Mouse (Mus musculus): ENCODE results near the gene Tnc. TPM values are rescaled to one million over a fixed set of nuclear protein-coding genes. Genes with fewer than 3 reads are reported as not detected.

Gene Tnc
- polyA plus RNA-seq, 1 experiment from 2014 or later: 12.7 TPM

- H3K27me3 ChIP-seq (replicated peaks): peaks cover 10% of the 10 kb centered on the region; the same call in 1 of the 2 replicates
- H3K36me3 ChIP-seq: no peaks in the 10 kb centered on the region
- H3K27ac ChIP-seq (replicated peaks): no peak overlapping the region
- 65% methylated on average over 1 of the region's 1 CpGs for WGBS
- ATAC-seq (ENCODE audit: extremely low read depth, insufficient number of reproducible peaks, low FRiP score, low TSS enrichment): no peak
- no peak overlapping the region for H3K9ac ChIP-seq
- H3K4me3 ChIP-seq: no peak overlapping the region
- H3K4me2 ChIP-seq: no peak overlapping the region
- H3K4me1 ChIP-seq: peaks cover 22% of the 10 kb centered on the region
- H3K9me3 ChIP-seq: no peaks in the 10 kb centered on the region
These were observed 56.6 kb downstream of the Tnc start for GRCm38 (mm10) chr4:63990216-63990615.

DNA sequence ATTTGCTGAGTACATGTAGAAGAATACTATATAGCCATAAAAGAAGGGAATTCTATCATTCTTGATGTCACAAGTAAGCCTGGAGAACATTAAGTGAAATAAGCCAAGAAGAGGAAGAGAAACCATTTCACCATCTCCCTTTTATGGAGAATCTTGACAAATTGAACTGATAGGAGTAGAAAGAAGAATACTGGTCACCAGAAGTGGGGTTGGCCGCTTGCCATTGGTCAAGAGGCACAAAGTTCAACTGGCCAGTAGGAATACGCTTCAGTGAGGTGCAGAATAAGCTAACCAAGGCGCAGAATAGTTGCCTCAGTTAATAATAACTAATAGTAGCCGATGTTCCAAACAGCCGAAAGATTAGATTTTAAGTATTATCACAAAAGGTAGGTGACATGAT lies 58.7 kb downstream of the Tnc start:
- 85% methylated on average over 5 of the region's 5 CpGs for WGBS
- H3K9ac ChIP-seq: no peak overlapping the region
- H3K4me1 ChIP-seq: peaks cover 6% of the 10 kb centered on the region; the same call in 1 of the 2 replicates
- H3K9me3 ChIP-seq: no peaks in the 10 kb centered on the region
- no peaks in the 10 kb centered on the region for H3K36me3 ChIP-seq
- ATAC-seq (ENCODE audit: extremely low read depth, insufficient number of reproducible peaks, low FRiP score, low TSS enrichment): no peak
- no peak overlapping the region for H3K4me3 ChIP-seq
- 0 out of 2 replicates have a peak, but pooled peaks cover 5% of the 10 kb centered on the region for H3K27me3 ChIP-seq (replicated peaks)
- H3K4me2 ChIP-seq: no peak overlapping the region
- no peak overlapping the region for H3K27ac ChIP-seq (replicated peaks)

GRCm38 (mm10) chr4:63986576-63986975 lies 60.2 kb downstream of the Tnc start:
- H3K9me3 ChIP-seq: no peaks in the 10 kb centered on the region
- no peak for ATAC-seq (ENCODE audit: extremely low read depth, insufficient number of reproducible peaks, low FRiP score, low TSS enrichment)
- no peak overlapping the region for H3K4me3 ChIP-seq
- no peaks in the 10 kb centered on the region for H3K36me3 ChIP-seq
- H3K27ac ChIP-seq (replicated peaks): no peak overlapping the region
- 0 out of 2 replicates have a peak, but pooled peaks cover 5% of the 10 kb centered on the region for H3K27me3 ChIP-seq (replicated peaks)
- no peak overlapping the region for H3K9ac ChIP-seq
- no peak overlapping the region for H3K4me2 ChIP-seq
- H3K4me1 ChIP-seq: 0 out of 2 replicates have a peak, but pooled peaks cover 3% of the 10 kb centered on the region

GRCm38 (mm10) chr4:63983098-63983445 lies 63.7 kb downstream of the Tnc start:
- no peak overlapping the region for H3K4me3 ChIP-seq
- H3K36me3 ChIP-seq: no peaks in the 10 kb centered on the region
- 62% methylated on average over 8 of the region's 8 CpGs for WGBS
- no peaks in the 10 kb centered on the region for H3K27me3 ChIP-seq (replicated peaks)
- H3K9me3 ChIP-seq: no peaks in the 10 kb centered on the region
- no peak overlapping the region for H3K27ac ChIP-seq (replicated peaks)
- no peak for ATAC-seq (ENCODE audit: extremely low read depth, insufficient number of reproducible peaks, low FRiP score, low TSS enrichment)
- no peak overlapping the region for H3K4me2 ChIP-seq
- no peak overlapping the region for H3K9ac ChIP-seq
- H3K4me1 ChIP-seq: 0 out of 2 replicates have a peak, but pooled peaks cover 8% of the 10 kb centered on the region

DNA sequence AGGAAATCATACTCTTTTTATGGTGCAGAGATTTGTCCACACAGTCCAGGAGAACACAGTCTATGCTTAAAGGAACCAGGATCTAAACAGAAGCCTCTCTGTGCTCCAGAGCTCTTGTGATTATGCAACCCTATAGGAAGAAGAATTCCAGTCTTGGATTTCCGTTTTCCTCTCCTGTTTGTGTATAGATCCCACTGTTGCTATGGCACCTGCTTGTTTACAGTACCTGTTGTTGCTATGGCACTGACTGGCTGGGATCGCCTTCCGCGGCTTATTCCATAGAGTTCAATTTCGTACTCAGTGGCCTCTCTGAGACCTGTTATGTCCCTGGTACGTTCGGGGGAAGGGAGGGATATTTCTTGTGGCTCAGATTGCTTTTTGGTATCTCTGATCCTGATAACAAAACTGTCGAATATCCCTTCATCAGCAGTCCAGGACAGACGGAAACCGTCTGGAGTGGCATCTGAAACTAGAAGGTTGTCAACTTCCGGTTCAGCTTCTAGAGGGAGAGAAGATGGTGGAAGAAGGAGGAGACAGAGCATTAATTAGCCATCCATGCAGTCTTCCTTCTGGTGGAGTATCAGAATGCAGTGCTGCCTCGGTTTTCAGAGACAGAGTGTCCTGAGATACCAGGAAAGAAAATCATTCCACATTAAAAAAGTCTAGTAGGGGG lies 64.3 kb downstream of the Tnc start:
- H3K9me3 ChIP-seq: no peaks in the 10 kb centered on the region
- no peak for ATAC-seq (ENCODE audit: extremely low read depth, insufficient number of reproducible peaks, low FRiP score, low TSS enrichment)
- H3K9ac ChIP-seq: no peak overlapping the region
- WGBS: 63% methylated on average over 12 of the region's 12 CpGs
- no peaks in the 10 kb centered on the region for H3K36me3 ChIP-seq
- no peak overlapping the region for H3K4me3 ChIP-seq
- H3K27ac ChIP-seq (replicated peaks): no peak overlapping the region
- H3K27me3 ChIP-seq (replicated peaks): no peaks in the 10 kb centered on the region
- H3K4me1 ChIP-seq: 0 out of 2 replicates have a peak, but pooled peaks cover 8% of the 10 kb centered on the region
- H3K4me2 ChIP-seq: no peak overlapping the region

- Histone ChIP-seq H3K9me3 (no peaks in the 10 kb centered on the region), H3K4me2 (no peak overlapping the region), H3K9ac (no peak overlapping the region), H3K4me1 (0 out of 2 replicates have a peak, but pooled peaks cover 5% of the 10 kb centered on the region), H3K36me3 (no peaks in the 10 kb centered on the region), H3K4me3 (no peak overlapping the region), H3K27me3 (replicated peaks) (no peaks in the 10 kb centered on the region), H3K27ac (replicated peaks) (no peak overlapping the region)
- 57% methylated on average over 1 of the region's 1 CpGs for WGBS
- no peak for ATAC-seq (ENCODE audit: extremely low read depth, insufficient number of reproducible peaks, low FRiP score, low TSS enrichment)
These were observed 66.5 kb downstream of the Tnc start for GRCm38 (mm10) chr4:63980211-63980794.

DNA sequence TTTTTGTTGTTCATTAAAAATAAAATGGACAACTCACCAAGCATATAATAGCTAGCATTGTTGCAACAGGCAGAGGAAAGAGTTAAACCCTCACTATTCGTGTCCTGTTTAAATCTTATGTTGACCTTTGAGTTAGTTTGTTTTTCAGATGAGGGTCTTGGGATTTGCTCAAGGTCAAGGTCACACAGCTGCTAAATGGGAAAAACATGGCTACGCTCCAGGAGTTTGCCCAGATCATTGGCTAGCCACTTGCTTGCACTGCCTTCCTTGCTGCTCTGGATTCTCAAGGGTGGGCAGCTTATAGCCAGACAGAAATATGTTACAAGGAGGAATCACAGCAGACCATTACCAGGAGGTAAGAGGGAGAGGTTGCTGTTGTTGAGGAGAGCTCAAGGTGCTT lies 67.2 kb downstream of the Tnc start:
- no peak overlapping the region for H3K4me2 ChIP-seq
- ATAC-seq (ENCODE audit: extremely low read depth, insufficient number of reproducible peaks, low FRiP score, low TSS enrichment): no peak
- no peak overlapping the region for H3K9ac ChIP-seq
- H3K27ac ChIP-seq (replicated peaks): no peak overlapping the region
- no peak overlapping the region for H3K4me3 ChIP-seq
- no peaks in the 10 kb centered on the region for H3K27me3 ChIP-seq (replicated peaks)
- H3K4me1 ChIP-seq: 0 out of 2 replicates have a peak, but pooled peaks cover 5% of the 10 kb centered on the region
- H3K36me3 ChIP-seq: no peaks in the 10 kb centered on the region
- H3K9me3 ChIP-seq: no peaks in the 10 kb centered on the region
- 46% methylated on average over 2 of the region's 2 CpGs for WGBS

DNA sequence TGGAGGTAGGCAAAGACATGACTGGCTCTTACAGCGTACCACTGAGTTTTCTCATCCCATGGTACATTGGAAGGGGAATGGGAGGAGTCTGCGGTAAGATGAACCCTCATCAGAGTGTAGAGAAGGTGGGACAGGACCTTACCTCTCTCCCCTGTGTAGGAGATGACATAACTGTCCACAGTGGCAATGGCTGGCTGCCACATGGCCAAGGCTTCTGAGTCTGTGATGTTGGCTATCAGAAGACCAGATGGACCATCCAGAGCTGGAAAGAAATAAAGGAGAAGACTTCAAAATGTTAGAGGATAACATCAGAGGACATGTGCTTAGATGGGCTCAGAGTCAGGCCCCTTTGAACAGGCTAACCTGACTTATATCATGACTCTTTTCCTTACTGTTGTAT lies 74.3 kb downstream of the Tnc start:
- Histone ChIP-seq H3K27me3 (replicated peaks) (no peaks in the 10 kb centered on the region), H3K9me3 (no peaks in the 10 kb centered on the region), H3K4me2 (no peak overlapping the region), H3K9ac (no peak overlapping the region), H3K4me1 (no peaks in the 10 kb centered on the region), H3K36me3 (no peaks in the 10 kb centered on the region), H3K4me3 (no peak overlapping the region), H3K27ac (replicated peaks) (no peak overlapping the region)
- no peak for ATAC-seq (ENCODE audit: extremely low read depth, insufficient number of reproducible peaks, low FRiP score, low TSS enrichment)
- WGBS: 82% methylated on average over 2 of the region's 2 CpGs

GRCm38 (mm10) chr4:63971762-63972161 lies 75.1 kb downstream of the Tnc start:
- 64% methylated on average over 1 of the region's 1 CpGs for WGBS
- Histone ChIP-seq H3K36me3 (no peaks in the 10 kb centered on the region), H3K4me3 (no peak overlapping the region), H3K4me1 (no peaks in the 10 kb centered on the region), H3K9ac (no peak overlapping the region), H3K4me2 (no peak overlapping the region), H3K9me3 (no peaks in the 10 kb centered on the region), H3K27me3 (replicated peaks) (no peaks in the 10 kb centered on the region), H3K27ac (replicated peaks) (no peak overlapping the region)
- no peak for ATAC-seq (ENCODE audit: extremely low read depth, insufficient number of reproducible peaks, low FRiP score, low TSS enrichment)

- ATAC-seq (ENCODE audit: extremely low read depth, insufficient number of reproducible peaks, low FRiP score, low TSS enrichment): no peak
- H3K9me3 ChIP-seq: no peaks in the 10 kb centered on the region
- no peak overlapping the region for H3K27ac ChIP-seq (replicated peaks)
- H3K4me3 ChIP-seq: no peak overlapping the region
- H3K36me3 ChIP-seq: 0 out of 2 replicates have a peak, but pooled peaks cover 3% of the 10 kb centered on the region
- no peaks in the 10 kb centered on the region for H3K4me1 ChIP-seq
- no peak overlapping the region for H3K4me2 ChIP-seq
- H3K27me3 ChIP-seq (replicated peaks): no peaks in the 10 kb centered on the region
- H3K9ac ChIP-seq: no peak overlapping the region
- WGBS: 79% methylated on average over 4 of the region's 4 CpGs
These were observed 75.9 kb downstream of the Tnc start for GRCm38 (mm10) chr4:63970925-63971324.

DNA sequence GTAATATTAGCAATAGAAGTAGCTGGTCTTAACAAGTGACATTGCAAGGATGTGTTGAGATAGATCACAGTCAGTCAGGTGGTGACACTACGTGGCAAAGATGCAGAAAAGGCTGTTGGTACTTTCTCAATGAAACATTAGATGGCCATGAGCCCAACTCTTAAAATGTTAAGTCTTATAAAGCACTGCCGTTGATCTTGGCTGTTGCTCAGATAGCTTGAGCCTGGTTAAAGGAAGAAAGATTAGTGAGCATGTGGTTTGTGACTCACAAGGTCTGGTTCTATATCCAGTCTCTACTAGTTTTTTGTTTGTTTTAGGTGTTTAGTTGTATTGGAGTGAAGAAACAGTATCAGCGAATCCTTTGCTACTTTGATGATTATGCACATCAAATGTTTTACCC lies 76.9 kb downstream of the Tnc start:
- Histone ChIP-seq H3K4me2 (no peak overlapping the region), H3K4me3 (no peak overlapping the region), H3K4me1 (no peaks in the 10 kb centered on the region), H3K9ac (no peak overlapping the region), H3K36me3 (0 out of 2 replicates have a peak, but pooled peaks cover 6% of the 10 kb centered on the region), H3K9me3 (no peaks in the 10 kb centered on the region), H3K27me3 (replicated peaks) (no peaks in the 10 kb centered on the region), H3K27ac (replicated peaks) (no peak overlapping the region)
- no peak for ATAC-seq (ENCODE audit: extremely low read depth, insufficient number of reproducible peaks, low FRiP score, low TSS enrichment)
- WGBS: 74% methylated on average over 3 of the region's 3 CpGs

DNA sequence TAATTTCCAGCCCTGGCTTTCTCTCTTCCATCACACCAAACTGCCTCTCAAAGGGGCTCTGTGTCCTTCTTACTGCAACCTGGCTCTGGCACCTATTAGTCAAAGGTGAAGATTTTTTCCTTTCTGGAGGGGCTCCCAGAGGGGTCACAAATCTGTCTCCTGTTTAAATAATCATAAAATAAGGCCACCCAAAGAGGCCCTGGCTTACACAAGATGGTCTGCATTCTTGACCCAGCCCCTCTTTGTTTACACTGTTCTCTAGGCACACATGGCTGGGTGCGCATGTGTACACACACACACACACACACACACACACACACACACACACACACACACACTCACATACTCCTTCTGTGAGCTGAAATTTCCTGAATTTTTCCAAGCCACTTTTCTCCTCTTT lies 83.4 kb downstream of the Tnc start:
- H3K27ac ChIP-seq (replicated peaks): no peak overlapping the region
- H3K4me1 ChIP-seq: no peaks in the 10 kb centered on the region
- H3K9me3 ChIP-seq: no peaks in the 10 kb centered on the region
- H3K4me2 ChIP-seq: no peak overlapping the region
- no peak overlapping the region for H3K9ac ChIP-seq
- no peaks in the 10 kb centered on the region; the same call in 1 of the 2 replicates for H3K27me3 ChIP-seq (replicated peaks)
- peaks cover 19% of the 10 kb centered on the region; the same call in 1 of the 2 replicates for H3K36me3 ChIP-seq
- no peak overlapping the region for H3K4me3 ChIP-seq
- ATAC-seq (ENCODE audit: extremely low read depth, insufficient number of reproducible peaks, low FRiP score, low TSS enrichment): no peak
- 80% methylated on average over 1 of the region's 1 CpGs for WGBS

Measured in heart, embryonic 13.5 days (tissue).